Mouse (Mus musculus): Measurements from ENCODE around the gene Hipk4. TPM values are rescaled to one million over a fixed set of nuclear protein-coding genes. Genes with fewer than 3 reads are reported as not detected.

Hipk4 gene
- total and polyA plus RNA-seq, 3 experiments = 0.09 to 0.16 TPM; not detected in 1

- dilution Hi-C loops (cut with MboI; ENCODE audit: extremely low pct_ligation_motif_present, extremely low pct_unique_long_range_greater_than_20kb, low sequenced_read_pairs) (no loop called here), in situ Hi-C loops (cut with MboI; ENCODE audit: low pct_ligation_motif_present, low pct_unique_long_range_greater_than_20kb, low sequenced_read_pairs) (no loop called here)
- H3K36me3 ChIP-seq (replicated peaks in 1 of 2; ENCODE audit: control insufficient read depth in 1 of 2, insufficient read depth in 1 of 2, low read length in 1 of 2) = peaks cover 5 to 31% of the 10 kb centered on the region in 2 experiments
- H3K27me3 ChIP-seq (replicated peaks) = no peaks in the 10 kb centered on the region
- no peak overlapping the region for H3K4me3 ChIP-seq (replicated peaks in 1 of 3; ENCODE audit: low read depth in 2 of 3, low read length in 2 of 3, poor library complexity in 1 of 3)
- no peak for DNase-seq (ENCODE audit: extremely low read depth)
- H3K9ac ChIP-seq (ENCODE audit: insufficient read depth, low read depth) = no peak overlapping the region
- peaks cover 0 to 18% of the 10 kb centered on the region in 2 experiments; a peak in 2 of 4 replicates for H3K4me1 ChIP-seq (ENCODE audit: control insufficient read depth in 1 of 2, insufficient read depth in 2 of 2)
- TF ChIP-seq PAX5 (IDR thresholded peaks at IDR 0.05; ENCODE audit: low read length) (no peak), MYC (IDR thresholded peaks at IDR 0.05; ENCODE audit: low read depth, low read length) (no peak), POLR2AphosphoS2 (IDR thresholded peaks at IDR 0.05; ENCODE audit: low read depth, low read length) (no peak), KAT2A (IDR thresholded peaks at IDR 0.05; ENCODE audit: insufficient replicate concordance, low read length) (no peak), UBTF (IDR thresholded peaks at IDR 0.05; ENCODE audit: low read depth, low read length) (no peak), IRF4 (IDR thresholded peaks at IDR 0.05; ENCODE audit: low read depth, low read length) (no peak), NELFE (IDR thresholded peaks at IDR 0.05; ENCODE audit: low read depth, low read length) (no peak), JUN (IDR thresholded peaks at IDR 0.05; ENCODE audit: insufficient read depth, low read depth, low read length) (no peak), USF1 (IDR thresholded peaks at IDR 0.05; ENCODE audit: low read depth, low read length) (no peak), JUND (conservative IDR thresholded peaks at IDR 0.05; ENCODE audit: low read depth, low read length) (no peak), NRF1 (IDR thresholded peaks at IDR 0.05; ENCODE audit: low read depth, low read length) (no peak), MEF2A (IDR thresholded peaks at IDR 0.05; ENCODE audit: borderline replicate concordance, low read depth, low read length) (no peak), SIN3A (IDR thresholded peaks at IDR 0.05; ENCODE audit: low read length) (no peak), CHD2 (IDR thresholded peaks at IDR 0.05; ENCODE audit: low read length) (no peak), BHLHE40 (IDR thresholded peaks at IDR 0.05; ENCODE audit: low read depth, low read length) (no peak), HCFC1 (IDR thresholded peaks at IDR 0.05; ENCODE audit: low read depth, low read length) (no peak), MXI1 (IDR thresholded peaks at IDR 0.05; ENCODE audit: low read depth, low read length) (no peak), TCF12 (IDR thresholded peaks at IDR 0.05; ENCODE audit: low read depth, low read length) (no peak)
- no peaks in the 10 kb centered on the region for H3K9me3 ChIP-seq (replicated peaks; ENCODE audit: low read length)
- no peaks in the 10 kb centered on the region for H3K79me2 ChIP-seq (replicated peaks; ENCODE audit: control insufficient read depth, extremely low read depth, insufficient read depth, poor library complexity, severe bottlenecking)
- H3K4me2 ChIP-seq (ENCODE audit: insufficient read depth, low read depth, poor library complexity, severe bottlenecking) = no peak overlapping the region
- no peak overlapping the region for H3K27ac ChIP-seq (ENCODE audit: insufficient read depth, low read depth)
Observed at GRCm38 (mm10) chr7:27540935-27541334, 17.9 kb downstream of the Hipk4 start.

- in situ Hi-C loops (cut with MboI; ENCODE audit: low pct_ligation_motif_present, low pct_unique_long_range_greater_than_20kb, low sequenced_read_pairs) (no loop called here), dilution Hi-C loops (cut with MboI; ENCODE audit: extremely low pct_ligation_motif_present, extremely low pct_unique_long_range_greater_than_20kb, low sequenced_read_pairs) (no loop called here)
- H3K27ac ChIP-seq (ENCODE audit: insufficient read depth, low read depth) = no peak overlapping the region
- H3K4me1 ChIP-seq (ENCODE audit: control insufficient read depth in 1 of 2, insufficient read depth in 2 of 2) = peaks cover 0 to 18% of the 10 kb centered on the region in 2 experiments; a peak in 2 of 4 replicates
- TF ChIP-seq TBP (conservative IDR thresholded peaks at IDR 0.05; ENCODE audit: low read depth, low read length) (no peak), NRF1 (IDR thresholded peaks at IDR 0.05; ENCODE audit: low read depth, low read length) (no peak), POLR2AphosphoS2 (IDR thresholded peaks at IDR 0.05; ENCODE audit: low read depth, low read length) (no peak), SIN3A (IDR thresholded peaks at IDR 0.05; ENCODE audit: low read length) (no peak), MEF2A (IDR thresholded peaks at IDR 0.05; ENCODE audit: borderline replicate concordance, low read depth, low read length) (no peak), GABPA (IDR thresholded peaks at IDR 0.05; ENCODE audit: insufficient replicate concordance, low read depth, low read length) (no peak), RCOR1 (conservative IDR thresholded peaks at IDR 0.05; ENCODE audit: low read depth, low read length) (no peak), JUND (conservative IDR thresholded peaks at IDR 0.05; ENCODE audit: low read depth, low read length) (no peak)
- H3K4me2 ChIP-seq (ENCODE audit: insufficient read depth, low read depth, poor library complexity, severe bottlenecking) = no peak overlapping the region
- no peak overlapping the region for H3K9ac ChIP-seq (ENCODE audit: insufficient read depth, low read depth)
- peaks cover under 1 to 26% of the 10 kb centered on the region in 2 experiments for H3K36me3 ChIP-seq (replicated peaks in 1 of 2; ENCODE audit: control insufficient read depth in 1 of 2, insufficient read depth in 1 of 2, low read length in 1 of 2)
- H3K9me3 ChIP-seq (replicated peaks; ENCODE audit: low read length) = no peaks in the 10 kb centered on the region
- H3K27me3 ChIP-seq (replicated peaks) = no peaks in the 10 kb centered on the region
- DNase-seq (ENCODE audit: extremely low read depth) = no peak
- H3K4me3 ChIP-seq (replicated peaks in 1 of 3; ENCODE audit: low read depth in 2 of 3, low read length in 2 of 3, poor library complexity in 1 of 3) = no peak overlapping the region
- H3K79me2 ChIP-seq (replicated peaks; ENCODE audit: control insufficient read depth, extremely low read depth, insufficient read depth, poor library complexity, severe bottlenecking) = no peaks in the 10 kb centered on the region
Observed at GRCm38 (mm10) chr7:27541431-27541830, 18.4 kb downstream of the Hipk4 start.
